Mouse (Mus musculus) embryonic stem cell, embryonic (primary cell): ENCODE data around the gene Grid2.

Source experiments
- CTCF ChIA-PET, 4 experiments: fragments of 300-600 bp in 2 of 4; fragments of 350-600 bp in 2 of 4; sonication (Branson Sonifier 250); formaldehyde crosslinking; loops; one replicate each; lab custom pipeline; 2022; ENCODE audit warnings: inconsistent platforms in 2 of 4; lab: Charles Lee
- POLR2A ChIA-PET, 4 experiments: fragments of 300-600 bp in 2 of 4; fragments of 350-600 bp in 2 of 4; sonication (Branson Sonifier 250); formaldehyde crosslinking; loops; one replicate each; lab custom pipeline; 2022; ENCODE audit warnings: antibody characterized with exemption in 4 of 4, inconsistent platforms in 1 of 4; lab: Charles Lee

The Grid2 gene

GRCm38 (mm10) chr6:64264224-64264623, 1008.5 kb downstream of the Grid2 start:
- ChIA-PET POLR2A (no interaction called here), CTCF (no interaction called here)

GRCm38 (mm10) chr6:64274319-64275114, 1018.8 kb downstream of the Grid2 start:
- CTCF ChIA-PET = no interaction called here
- POLR2A ChIA-PET = no interaction called here

- ChIA-PET POLR2A (no interaction called here), CTCF (no interaction called here)
These were observed 1024.3 kb downstream of the Grid2 start for GRCm38 (mm10) chr6:64279927-64280326.

GRCm38 (mm10) chr6:64293761-64294160, 1038.1 kb downstream of the Grid2 start:
- CTCF ChIA-PET = no interaction called here
- POLR2A ChIA-PET = no interaction called here

GRCm38 (mm10) chr6:64297633-64298032, 1042.0 kb downstream of the Grid2 start:
- POLR2A ChIA-PET = no interaction called here

GRCm38 (mm10) chr6:64304709-64305476, 1049.2 kb downstream of the Grid2 start:
- ChIA-PET CTCF (no interaction called here), POLR2A (interaction anchor here in 2 of 4 experiments (0.6 kb wide), 3 partner anchors 12 to 139 kb away, joined by 3 to 4 read pairs (median 3); no protein-coding TSS in a partner anchor)

More at GRCm38 (mm10) chr6:64297633-64298032, 1042.0 kb downstream of the Grid2 start:
- CTCF ChIA-PET = no interaction called here

GRCm38 (mm10) chr6:64308631-64309030, 1053.0 kb downstream of the Grid2 start:
- CTCF ChIA-PET = no interaction called here
- POLR2A ChIA-PET = no interaction called here

GRCm38 (mm10) chr6:64313132-64313531, 1057.5 kb downstream of the Grid2 start:
- POLR2A ChIA-PET = no interaction called here
- CTCF ChIA-PET = no interaction called here

GRCm38 (mm10) chr6:64326936-64327335, 1071.3 kb downstream of the Grid2 start:
- CTCF ChIA-PET = no interaction called here
- POLR2A ChIA-PET = no interaction called here

GRCm38 (mm10) chr6:64327876-64328275, 1072.2 kb downstream of the Grid2 start:
- CTCF ChIA-PET = no interaction called here
- POLR2A ChIA-PET = no interaction called here

GRCm38 (mm10) chr6:64398413-64399098, 1142.9 kb downstream of the Grid2 start:
- CTCF ChIA-PET = no interaction called here
- POLR2A ChIA-PET = no interaction called here

GRCm38 (mm10) chr6:64427658-64428057, 1172.0 kb downstream of the Grid2 start:
- ChIA-PET POLR2A (no interaction called here), CTCF (no interaction called here)

GRCm38 (mm10) chr6:64428898-64429297, 1173.2 kb downstream of the Grid2 start:
- POLR2A ChIA-PET = no interaction called here
- CTCF ChIA-PET = no interaction called here

GRCm38 (mm10) chr6:64448127-64448526, 1192.5 kb downstream of the Grid2 start:
- POLR2A ChIA-PET = no interaction called here
- CTCF ChIA-PET = no interaction called here

- CTCF ChIA-PET = no interaction called here
- POLR2A ChIA-PET = no interaction called here
These were observed 1193.2 kb downstream of the Grid2 start for GRCm38 (mm10) chr6:64448864-64449355.

GRCm38 (mm10) chr6:64450770-64451169, 1195.1 kb downstream of the Grid2 start:
- POLR2A ChIA-PET = interaction anchor here in 1 of 4 experiments (0.6 kb wide), 1 partner anchor 237 kb away, joined by 4 read pairs; no protein-coding TSS in a partner anchor

GRCm38 (mm10) chr6:64479884-64480283, 1224.2 kb downstream of the Grid2 start:
- CTCF ChIA-PET = no interaction called here
- POLR2A ChIA-PET = no interaction called here

More at GRCm38 (mm10) chr6:64450770-64451169, 1195.1 kb downstream of the Grid2 start:
- CTCF ChIA-PET = no interaction called here

- CTCF ChIA-PET = no interaction called here
- POLR2A ChIA-PET = no interaction called here
These were observed 1224.9 kb downstream of the Grid2 start for GRCm38 (mm10) chr6:64480592-64480991.

- POLR2A ChIA-PET = no interaction called here
- CTCF ChIA-PET = no interaction called here
These were observed 1234.8 kb downstream of the Grid2 start for GRCm38 (mm10) chr6:64490313-64491067.
